Mouse (Mus musculus) olfactory bulb, adult 2 months (tissue): ENCODE results near the gene Homer3. TPM values are rescaled to one million over a fixed set of nuclear protein-coding genes. Genes with fewer than 3 reads are reported as not detected.

Experiments used
- H3K27ac ChIP-seq: fragments of 200-500 bp; 2 replicates; pipeline ENCODE4 v1.5.1; 2012; ENCODE audit warnings: low read depth, low read length; ENCODE audit not compliant: insufficient read depth
- H3K4me1 ChIP-seq: fragments of 200-500 bp; 2 replicates; pipeline ENCODE4 v1.6.1; 2012; ENCODE audit warnings: low read length; ENCODE audit not compliant: control insufficient read depth, insufficient read depth
- H3K4me3 ChIP-seq: fragments of 200-500 bp; 2 replicates; pipeline ENCODE4 v1.5.1; 2012; ENCODE audit warnings: mild to moderate bottlenecking, low read depth, low read length, moderate library complexity; ENCODE audit not compliant: insufficient read depth
- CTCF ChIP-seq: fragments of 200-500 bp; IDR thresholded peaks from 2 replicates; pipeline ENCODE4 v1.5.1; 2012; ENCODE audit warnings: low read depth, mild to moderate bottlenecking, low read length, moderate library complexity; ENCODE audit not compliant: insufficient read depth
- POLR2A ChIP-seq: fragments of 200-500 bp; IDR thresholded peaks from 2 replicates; pipeline ENCODE4 v1.6.1; 2012; ENCODE audit warnings: mild to moderate bottlenecking, low read depth, low read length, moderate library complexity; ENCODE audit not compliant: insufficient read depth
- WGBS: fragments of 180-500 bp; shearing (Covaris S2); methylation state at CpG from one replicate; pipeline ENCODE4 v1.1.7; 2018; 5-methylcytosine and 5-hydroxymethylcytosine counted together
- polyA plus RNA-seq: library from polyadenylated mRNA; stranded (reverse); fragments of >200 nt; gene quantifications from 2 replicates; pipeline ENCODE4 v1.2.4, GENCODE M21; 2012; ENCODE audit warnings: low replicate concordance; ENCODE audit not compliant: missing spikeins, insufficient read depth, insufficient read length

The Homer3 gene
- polyA plus RNA-seq, 1 experiment, result not detected

- TF ChIP-seq CTCF (no peak), POLR2A (no peak)
- Histone ChIP-seq H3K27ac (peak overlapping the region; percentile 21; the same call in 1 of the 2 replicates), H3K4me1 (peaks cover 39% of the 10 kb centered on the region), H3K4me3 (no peak overlapping the region)
- WGBS, result 34% methylated on average over 45 of the region's 45 CpGs
Measured at GRCm38 (mm10) chr8:70329835-70330740, 47.5 kb downstream of the Homer3 start.

GRCm38 (mm10) chr8:70330741-70331364, 48.2 kb downstream of the Homer3 start:
- H3K4me3 ChIP-seq, result no peak overlapping the region
- TF ChIP-seq CTCF (peak; percentile 57; the same call in 1 of the 2 replicates), POLR2A (no peak)
- WGBS, result 21% methylated on average over 53 of the region's 53 CpGs
- H3K27ac ChIP-seq, result peak overlapping the region; percentile 21; the same call in 1 of the 2 replicates
- peaks cover 39% of the 10 kb centered on the region for H3K4me1 ChIP-seq

DNA sequence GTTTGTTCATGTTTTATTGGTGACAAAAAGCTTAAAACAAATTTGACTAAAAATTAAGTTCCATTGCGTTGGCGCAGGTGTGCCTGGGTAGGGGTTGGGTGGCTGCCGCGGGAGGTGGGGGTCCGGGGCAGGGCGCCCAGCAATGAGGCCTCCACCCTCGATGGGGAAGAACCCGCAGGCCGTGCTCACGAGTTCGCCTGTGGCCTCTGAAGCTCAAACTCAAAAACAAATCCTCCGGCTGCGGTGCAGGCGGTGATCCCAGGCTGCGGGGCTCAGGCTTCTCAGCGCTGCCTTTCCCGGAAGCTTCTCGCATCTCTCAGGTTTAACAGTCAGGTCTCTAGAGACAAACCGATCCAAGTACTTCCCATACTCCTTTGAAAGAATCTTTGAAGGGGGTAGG, 48.9 kb downstream of the Homer3 start:
- 60% methylated on average over 19 of the region's 19 CpGs for WGBS
- H3K4me3 ChIP-seq, result no peak overlapping the region
- H3K27ac ChIP-seq, result no peak overlapping the region

DNA sequence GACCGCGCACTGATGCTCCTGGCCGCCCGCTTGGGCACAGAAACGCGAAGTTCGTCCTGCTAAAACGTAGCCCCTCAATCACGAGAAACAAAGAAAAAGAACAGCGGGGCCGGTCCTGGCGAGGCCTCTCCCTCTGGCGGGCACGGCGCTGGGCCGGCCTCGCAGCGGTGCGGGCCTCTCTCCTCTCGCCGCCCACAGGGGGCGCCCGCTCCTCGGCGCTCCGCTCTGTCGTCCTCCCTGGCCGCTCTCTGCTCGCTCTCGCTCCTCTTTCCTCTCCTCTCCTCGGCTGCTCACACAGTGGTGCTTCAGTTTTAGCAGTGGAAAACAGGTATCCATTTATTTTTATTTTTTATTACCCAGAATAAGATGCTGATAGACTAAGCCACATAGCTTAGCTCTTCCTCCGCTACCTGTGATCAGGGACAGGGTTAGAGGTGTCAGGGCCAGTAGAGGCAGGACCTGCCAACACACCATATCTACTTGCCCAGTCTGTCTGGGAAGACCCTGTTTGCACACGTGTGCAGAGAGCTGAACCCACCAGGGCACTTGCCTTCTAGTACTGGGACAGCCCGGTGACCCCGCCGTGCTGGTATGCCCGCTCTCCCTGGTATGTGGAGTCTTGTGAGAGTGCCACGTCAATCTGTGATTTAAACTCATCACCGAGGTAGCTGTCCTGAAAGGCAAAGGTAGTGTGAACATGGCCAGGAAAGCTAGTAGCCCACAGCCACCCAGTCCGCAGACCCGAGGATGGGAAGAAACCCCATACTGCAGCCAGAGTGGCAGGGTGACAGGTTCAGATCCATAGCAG, 49.6 kb downstream of the Homer3 start:
- TF ChIP-seq POLR2A (no peak), CTCF (peak; percentile 92)
- Histone ChIP-seq H3K4me1 (peaks cover 39% of the 10 kb centered on the region), H3K4me3 (no peak overlapping the region), H3K27ac (no peak overlapping the region)
- 24% methylated on average over 41 of the region's 41 CpGs for WGBS

More for the DNA sequence above, 48.9 kb downstream of the Homer3 start:
- peaks cover 39% of the 10 kb centered on the region for H3K4me1 ChIP-seq
- TF ChIP-seq POLR2A (no peak), CTCF (no peak)

- 88% methylated on average over 6 of the region's 6 CpGs for whole genome bisulfite sequencing
- Histone ChIP-seq H3K27ac (no peak overlapping the region), H3K4me3 (no peak overlapping the region), H3K4me1 (peaks cover 39% of the 10 kb centered on the region)
- no peak for TF ChIP-seq CTCF
- TF ChIP-seq POLR2A, result no peak
Measured at GRCm38 (mm10) chr8:70332878-70333202, 50.2 kb downstream of the Homer3 start.

GRCm38 (mm10) chr8:70338931-70339330, 56.3 kb downstream of the Homer3 start:
- H3K4me1 ChIP-seq, result peaks cover 2% of the 10 kb centered on the region
- 92% methylated on average over 7 of the region's 7 CpGs for WGBS
- TF ChIP-seq POLR2A (no peak), CTCF (no peak)

DNA sequence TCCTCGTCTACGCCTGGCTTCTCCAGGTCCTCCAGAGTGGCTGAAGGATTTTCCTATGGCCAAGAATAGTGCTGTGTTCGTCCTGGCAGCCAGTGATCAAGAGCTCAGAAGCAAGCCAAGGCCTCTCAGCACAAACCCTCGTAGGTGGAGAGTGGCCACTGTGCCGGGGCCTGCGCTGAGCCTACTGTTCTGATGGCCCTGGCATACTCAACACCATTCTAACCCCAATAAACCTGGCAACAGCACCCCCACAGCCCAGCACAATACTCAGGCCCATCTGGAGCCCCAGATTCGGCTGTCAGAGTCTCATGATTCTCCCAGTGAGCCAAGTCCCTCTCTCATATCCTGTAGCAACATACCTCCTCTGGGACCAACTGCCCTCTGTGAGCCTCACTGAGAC, 58.0 kb downstream of the Homer3 start:
- Histone ChIP-seq H3K4me3 (no peak overlapping the region), H3K4me1 (peaks cover 5% of the 10 kb centered on the region), H3K27ac (no peak overlapping the region)
- WGBS, result 79% methylated on average over 7 of the region's 7 CpGs
- no peak for TF ChIP-seq CTCF

More at GRCm38 (mm10) chr8:70338931-70339330, 56.3 kb downstream of the Homer3 start:
- H3K4me3 ChIP-seq, result no peak overlapping the region
- H3K27ac ChIP-seq, result no peak overlapping the region

DNA sequence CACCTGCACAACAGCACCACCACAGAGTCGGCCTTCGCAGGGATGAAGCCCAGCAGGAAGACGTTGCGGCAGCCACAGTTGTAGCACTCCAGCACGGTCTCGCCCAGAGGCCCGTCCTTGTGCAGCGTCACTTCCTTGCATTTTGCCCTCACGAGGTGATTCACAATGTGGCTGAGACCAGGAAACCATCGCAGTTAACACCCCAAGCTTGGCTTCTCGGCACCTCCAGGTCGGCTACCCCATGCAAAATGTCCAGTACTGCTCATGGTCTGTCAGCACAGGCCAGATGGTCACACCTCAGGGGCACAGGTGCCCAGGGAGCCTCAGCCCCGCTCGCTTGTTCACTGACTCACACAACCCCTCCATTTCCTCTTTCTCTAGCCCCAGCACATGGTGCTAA, 59.4 kb downstream of the Homer3 start:
- 88% methylated on average over 14 of the region's 14 CpGs for WGBS
- TF ChIP-seq CTCF (no peak), POLR2A (no peak)

More for the DNA sequence above, 59.4 kb downstream of the Homer3 start:
- H3K27ac ChIP-seq, result no peak overlapping the region
- H3K4me3 ChIP-seq, result no peak overlapping the region
- peaks cover 11% of the 10 kb centered on the region for H3K4me1 ChIP-seq
